Mouse (Mus musculus) cerebellum, adult 2 months (tissue): ENCODE data around the gene Ndufs3. TPM values are rescaled to one million over a fixed set of nuclear protein-coding genes. Genes with fewer than 3 reads are reported as not detected.

Experiments used
- DNase-seq, 2 experiments: peaks; one replicate each; pipeline ENCODE4 v3.0.0; 2021
- H3K27ac ChIP-seq: fragments of 200-500 bp; 2 replicates; pipeline ENCODE4 v1.5.1; 2012; ENCODE audit warnings: low read length, control low read depth, inconsistent platforms; ENCODE audit not compliant: insufficient read depth
- H3K27me3 ChIP-seq: fragments of 200-500 bp; 2 replicates; pipeline ENCODE4 v1.6.1; 2012; ENCODE audit warnings: inconsistent platforms, mild to moderate bottlenecking, low read length, moderate library complexity; ENCODE audit not compliant: control insufficient read depth, insufficient read depth
- H3K4me1 ChIP-seq: fragments of 200-500 bp; 2 replicates; pipeline ENCODE4 v1.6.1; 2011; ENCODE audit warnings: low read length; ENCODE audit not compliant: control insufficient read depth, insufficient read depth
- H3K4me3 ChIP-seq: fragments of 200-500 bp; replicated peaks from 2 replicates; pipeline ENCODE3; 2011; ENCODE audit warnings: mild to moderate bottlenecking, low read depth, low read length, control low read depth; ENCODE audit not compliant: insufficient read depth
- CTCF ChIP-seq: fragments of 200-500 bp; IDR thresholded peaks from 2 replicates; pipeline ENCODE4 v1.5.1; 2011; ENCODE audit warnings: low read depth, mild to moderate bottlenecking, control low read depth, low read length, moderate library complexity, borderline replicate concordance; ENCODE audit not compliant: insufficient read depth
- POLR2A ChIP-seq: fragments of 200-500 bp; IDR thresholded peaks from 2 replicates; pipeline ENCODE4 v1.6.1; 2011; ENCODE audit warnings: low read length, control low read depth, borderline replicate concordance; ENCODE audit not compliant: insufficient read depth
- WGBS: fragments of 180-500 bp; shearing (Covaris S2); methylation state at CpG from one replicate; pipeline ENCODE4 v1.1.7; 2018; 5-methylcytosine and 5-hydroxymethylcytosine counted together
- polyA plus RNA-seq: library from polyadenylated mRNA; depleted of rRNA; stranded (reverse); fragments of >200 nt; gene quantifications from 2 replicates; pipeline ENCODE4 v1.2.3, GENCODE M21; 2012

The Ndufs3 gene
- polyA plus RNA-seq, 1 experiment: 280 TPM

- WGBS: 34% methylated on average over 4 of the region's 4 CpGs
- no peak for DNase-seq
- Histone ChIP-seq H3K4me3 (no peak overlapping the region), H3K27me3 (no peaks in the 10 kb centered on the region), H3K4me1 (peaks cover 20% of the 10 kb centered on the region; the same call in 1 of the 2 replicates), H3K27ac (peak overlapping the region; percentile 68; the same call in 1 of the 2 replicates)
- TF ChIP-seq POLR2A: no peak
- no peak for TF ChIP-seq CTCF
These were observed 34.5 kb downstream of the Ndufs3 start for GRCm38 (mm10) chr2:90870136-90870601.

- Histone ChIP-seq H3K27me3 (no peaks in the 10 kb centered on the region), H3K4me1 (peaks cover 11% of the 10 kb centered on the region; the same call in 1 of the 2 replicates), H3K27ac (no peak overlapping the region), H3K4me3 (no peak overlapping the region)
- DNase-seq: peak; percentile 82 to 85
- WGBS: 5% methylated on average over 3 of the region's 3 CpGs
- peak; percentile 91 for TF ChIP-seq CTCF
- TF ChIP-seq POLR2A: no peak
These were observed 38.1 kb downstream of the Ndufs3 start for GRCm38 (mm10) chr2:90866524-90866923.

- TF ChIP-seq POLR2A (no peak), CTCF (no peak)
- Histone ChIP-seq H3K4me3 (no peak overlapping the region), H3K27ac (no peak overlapping the region), H3K27me3 (no peaks in the 10 kb centered on the region), H3K4me1 (no peaks in the 10 kb centered on the region; the same call in 1 of the 2 replicates)
- no peak for DNase-seq
These were observed 40.4 kb downstream of the Ndufs3 start for GRCm38 (mm10) chr2:90864184-90864583.

DNA sequence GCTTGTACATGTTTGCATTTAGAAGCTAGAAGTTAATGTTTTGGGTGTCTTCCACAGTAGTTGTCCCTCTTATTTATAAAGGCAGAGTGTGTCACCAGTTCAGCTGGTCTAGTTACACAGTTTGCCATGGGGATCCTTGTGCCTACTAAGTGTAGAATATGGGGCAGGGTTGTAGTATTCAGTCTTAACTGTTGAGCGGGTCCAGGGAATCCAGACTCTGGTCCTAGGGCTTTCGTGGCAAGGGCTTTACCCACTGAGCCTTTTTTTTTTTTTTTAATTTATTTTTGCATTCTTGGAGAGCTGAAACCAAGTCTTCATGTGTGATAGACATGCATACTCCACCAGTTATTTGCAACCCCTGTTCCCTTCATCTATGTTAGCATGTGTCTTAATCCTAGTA, 43.1 kb downstream of the Ndufs3 start:
- TF ChIP-seq POLR2A: no peak
- TF ChIP-seq CTCF: no peak
- no peaks in the 10 kb centered on the region for H3K27me3 ChIP-seq
- H3K4me3 ChIP-seq: no peak overlapping the region
- 93% methylated on average over 2 of the region's 2 CpGs for WGBS
- no peaks in the 10 kb centered on the region for H3K4me1 ChIP-seq
- DNase-seq: no peak
- H3K27ac ChIP-seq: no peak overlapping the region

DNA sequence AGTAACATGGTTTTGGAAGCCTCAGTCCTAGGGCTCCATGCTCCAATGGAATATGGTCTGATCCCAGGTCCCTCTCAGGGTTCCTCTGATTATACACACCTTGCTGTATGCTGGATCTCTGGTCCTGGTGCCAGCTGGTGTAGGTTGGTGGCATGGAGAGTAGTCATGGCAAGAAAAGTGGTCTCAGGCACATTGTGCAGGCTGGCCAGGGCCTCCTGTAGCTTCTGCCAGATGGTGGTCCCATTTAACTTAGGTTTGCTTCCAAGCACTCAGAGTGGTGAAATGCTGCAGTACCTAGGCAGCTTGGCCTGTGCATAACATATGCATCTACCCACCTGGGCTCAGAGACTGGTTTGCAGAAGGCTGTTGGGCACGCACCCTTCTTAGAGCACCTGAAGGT, 54.2 kb downstream of the Ndufs3 start:
- peak overlapping the region; percentile 99; the same call in 1 of the 2 replicates for H3K27ac ChIP-seq
- WGBS: 11% methylated on average over 1 of the region's 1 CpGs
- no peaks in the 10 kb centered on the region for H3K27me3 ChIP-seq
- peak; percentile 77 to 90 for DNase-seq
- TF ChIP-seq POLR2A: peak; percentile 35; the same call in 1 of the 2 replicates
- TF ChIP-seq CTCF: no peak
- no peak overlapping the region for H3K4me3 ChIP-seq
- peaks cover 23% of the 10 kb centered on the region for H3K4me1 ChIP-seq

GRCm38 (mm10) chr2:90848331-90848730, 56.3 kb downstream of the Ndufs3 start:
- no peak for DNase-seq
- H3K4me3 ChIP-seq: peak overlapping the region; percentile 79
- 37% methylated on average over 5 of the region's 5 CpGs for WGBS
- H3K4me1 ChIP-seq: peaks cover 16% of the 10 kb centered on the region
- H3K27me3 ChIP-seq: no peaks in the 10 kb centered on the region
- TF ChIP-seq CTCF (no peak), POLR2A (no peak)
- peak overlapping the region; percentile 94; the same call in 1 of the 2 replicates for H3K27ac ChIP-seq

DNA sequence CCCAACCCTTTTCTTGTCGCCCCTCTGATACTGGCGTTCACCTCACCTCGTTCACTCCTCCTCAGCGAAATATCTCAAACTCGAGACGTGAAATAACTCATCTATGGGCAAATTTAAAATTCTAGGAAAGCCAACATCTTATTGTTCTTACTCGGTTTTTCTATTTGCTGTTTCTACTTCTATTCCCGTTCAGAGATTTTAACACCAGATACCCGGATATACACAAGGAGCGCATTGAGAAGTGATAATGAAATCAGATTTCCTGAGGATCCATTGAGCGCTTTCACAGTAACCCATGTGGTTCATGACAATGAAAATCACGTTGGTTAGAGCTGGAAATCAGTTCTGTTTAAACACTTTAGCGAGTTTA, 57.0 kb downstream of the Ndufs3 start:
- Histone ChIP-seq H3K27ac (peak overlapping the region; percentile 94), H3K4me3 (peak overlapping the region; percentile 79), H3K27me3 (no peaks in the 10 kb centered on the region), H3K4me1 (peaks cover 18% of the 10 kb centered on the region)
- no peak for TF ChIP-seq POLR2A
- TF ChIP-seq CTCF: no peak
- under 1% methylated on average over 13 of the region's 13 CpGs for WGBS
- no peak for DNase-seq

DNA sequence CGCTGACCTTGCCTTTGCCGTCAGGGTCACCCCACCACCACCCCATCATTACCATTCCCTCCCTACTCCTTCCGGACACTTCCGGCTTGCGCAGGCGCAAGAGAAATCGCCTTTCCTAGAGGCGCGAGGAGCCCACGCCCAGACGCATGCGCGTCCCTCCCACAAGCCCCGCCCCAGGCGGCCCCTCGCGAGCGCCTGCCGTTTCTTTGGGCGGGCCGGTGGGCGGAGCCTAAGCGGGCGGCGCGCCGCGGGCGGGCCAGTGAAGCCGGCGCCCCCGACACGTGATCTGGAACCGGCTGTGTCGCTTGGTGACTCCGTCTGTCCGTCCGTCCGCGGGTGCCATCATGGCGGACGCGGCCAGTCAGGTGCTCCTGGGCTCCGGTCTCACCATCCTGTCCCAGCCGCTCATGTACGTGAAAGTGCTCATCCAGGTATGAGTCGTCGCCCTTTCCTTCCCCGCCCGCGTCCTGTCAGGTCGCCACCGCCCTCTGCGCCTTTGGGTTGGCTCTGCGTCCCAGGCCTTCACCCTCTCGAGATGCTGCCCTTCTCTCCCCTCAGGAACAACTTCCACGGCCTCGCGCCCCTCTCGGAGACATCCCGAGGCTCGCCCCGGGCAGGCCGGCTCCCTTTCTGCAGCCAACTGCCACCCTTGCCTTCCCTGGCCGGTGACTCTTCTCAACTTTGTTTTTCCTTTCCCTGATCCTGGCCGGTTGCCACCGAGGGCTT, 57.5 kb downstream of the Ndufs3 start, which contains the start of gene Mtch2:
TSS of gene Mtch2 (plus strand) at position 201 of the 726 bp plus-strand sequence.
- Histone ChIP-seq H3K4me3 (peak within 1 kb of the TSS; percentile 79), H3K27ac (peak within 1 kb of the TSS; percentile 94), H3K27me3 (no peaks in the 10 kb centered on the region), H3K4me1 (peaks cover 16% of the 10 kb centered on the region)
- TF ChIP-seq POLR2A (peak; percentile 94), CTCF (no peak)
- WGBS: under 1% methylated on average over 67 of the region's 67 CpGs
- peak; percentile 99 for DNase-seq
